Mouse (Mus musculus) MEL (cell line): ENCODE data around the gene Dpysl5. TPM values are rescaled to one million over a fixed set of nuclear protein-coding genes. Genes with fewer than 3 reads are reported as not detected.

ENCODE experiments used
- DNase-seq: peaks from one replicate; pipeline ENCODE4 v3.0.0; 2011; ENCODE audit warnings: low read depth, low spot score
- H3K27ac ChIP-seq: 2 replicates; pipeline ENCODE4 v1.5.1; 2012; ENCODE audit warnings: low read depth, mild to moderate bottlenecking, control low read depth, low read length, moderate library complexity; ENCODE audit not compliant: control insufficient read depth
- H3K27me3 ChIP-seq, 2 experiments: fragments of 150-350 bp in 1 of 2; sonication (generic) in 1 of 2; 2 replicates each; pipeline ENCODE4 v1.6.1; 2012; ENCODE audit warnings: low read length in 2 of 2, mild to moderate bottlenecking in 2 of 2, improper control_type of control experiment in 1 of 2, moderate library complexity in 1 of 2; ENCODE audit not compliant: insufficient read depth in 2 of 2, control insufficient read depth in 1 of 2
- H3K36me3 ChIP-seq, 2 experiments: 2 replicates each; pipeline ENCODE4 v1.6.1; 2012 to 2014; ENCODE audit warnings: low read length in 2 of 2, improper control_type of control experiment in 1 of 2, inconsistent platforms in 1 of 2, mild to moderate bottlenecking in 1 of 2; ENCODE audit not compliant: insufficient read depth in 2 of 2, control insufficient read depth in 1 of 2
- H3K4me1 ChIP-seq, 2 experiments: fragments of 150-350 bp in 1 of 2; sonication (generic) in 1 of 2; 2 replicates each; pipeline ENCODE4 v1.6.1; 2012; ENCODE audit warnings: low read length in 2 of 2, improper control_type of control experiment in 1 of 2, mild to moderate bottlenecking in 1 of 2; ENCODE audit not compliant: insufficient read depth in 2 of 2, control insufficient read depth in 1 of 2
- H3K4me3 ChIP-seq, 2 experiments: fragments of 150-350 bp in 1 of 2; sonication (generic) in 1 of 2; 2 replicates each; pipeline ENCODE4 v1.5.1; 2012; ENCODE audit warnings: low read depth in 2 of 2, low read length in 2 of 2, mild to moderate bottlenecking in 2 of 2, moderate library complexity in 2 of 2, control low read depth in 1 of 2, improper control_type of control experiment in 1 of 2; ENCODE audit not compliant: control insufficient read depth in 1 of 2, insufficient read depth in 1 of 2
- H3K79me2 ChIP-seq: 2 replicates; pipeline ENCODE4 v1.6.1; 2012; ENCODE audit warnings: mild to moderate bottlenecking, low read length, moderate library complexity; ENCODE audit not compliant: control insufficient read depth, poor library complexity, insufficient read depth
- H3K9ac ChIP-seq: 2 replicates; pipeline ENCODE4 v1.6.1; 2012; ENCODE audit warnings: low read depth, mild to moderate bottlenecking, control low read depth, low read length, moderate library complexity; ENCODE audit not compliant: control insufficient read depth, poor library complexity, severe bottlenecking
- H3K9me3 ChIP-seq: fragments of 150-350 bp; sonication (generic); replicated peaks from 2 replicates; pipeline ENCODE4 v1.6.1; 2012; ENCODE audit warnings: mild to moderate bottlenecking, low read length, improper control_type of control experiment, moderate library complexity; ENCODE audit not compliant: insufficient read depth
- BHLHE40 ChIP-seq: IDR thresholded peaks from 2 replicates; pipeline ENCODE4 v1.6.1; 2012; ENCODE audit warnings: low read depth, mild to moderate bottlenecking, inconsistent platforms, low read length, improper control_type of control experiment, borderline replicate concordance
- CHD1 ChIP-seq: IDR thresholded peaks from 2 replicates; pipeline ENCODE4 v1.6.1; 2012; ENCODE audit warnings: low read depth, mild to moderate bottlenecking, inconsistent platforms, low read length, improper control_type of control experiment
- CHD2 ChIP-seq: IDR thresholded peaks from 2 replicates; pipeline ENCODE4 v1.6.1; 2011; ENCODE audit warnings: low read length, improper control_type of control experiment
- CTCF ChIP-seq, 3 experiments: IDR thresholded peaks in 2 of 3; conservative IDR thresholded peaks in 1 of 3; 2 replicates each; pipeline ENCODE4 v1.5.1; 2011 to 2012; ENCODE audit warnings: low read length in 3 of 3, low read depth in 2 of 3, mild to moderate bottlenecking in 2 of 3, improper control_type of control experiment in 1 of 3, inconsistent platforms in 1 of 3, mixed read lengths in 1 of 3, moderate library complexity in 1 of 3; ENCODE audit not compliant: control insufficient read depth in 1 of 3, insufficient read depth in 1 of 3, poor library complexity in 1 of 3, severe bottlenecking in 1 of 3
- ELF1 ChIP-seq: IDR thresholded peaks from 2 replicates; pipeline ENCODE4 v1.6.1; 2014; ENCODE audit warnings: low read depth, mild to moderate bottlenecking, inconsistent platforms, low read length, improper control_type of control experiment, moderate library complexity
- GABPA ChIP-seq: IDR thresholded peaks from 2 replicates; pipeline ENCODE4 v1.6.1; 2012; ENCODE audit warnings: low read depth, mild to moderate bottlenecking, inconsistent platforms, low read length, improper control_type of control experiment, moderate library complexity
- GATA1 ChIP-seq: IDR thresholded peaks from 2 replicates; pipeline ENCODE4 v1.6.1; 2011; ENCODE audit warnings: low read depth, low read length, improper control_type of control experiment
- JUND ChIP-seq: IDR thresholded peaks from 2 replicates; pipeline ENCODE4 v1.6.1; 2011; ENCODE audit warnings: low read depth, mild to moderate bottlenecking, improper control_type of control experiment, low read length
- KAT2A ChIP-seq: conservative IDR thresholded peaks from 2 replicates; pipeline ENCODE4 v1.6.1; 2012; ENCODE audit warnings: low read depth, low read length, improper control_type of control experiment, inconsistent platforms
- MAFK ChIP-seq: IDR thresholded peaks from 2 replicates; pipeline ENCODE4 v1.6.1; 2011; ENCODE audit warnings: low read depth, mild to moderate bottlenecking, low read length, improper control_type of control experiment, borderline replicate concordance
- MAX ChIP-seq: IDR thresholded peaks from 2 replicates; pipeline ENCODE4 v1.6.1; 2011; ENCODE audit warnings: low read length, improper control_type of control experiment
- MAZ ChIP-seq: IDR thresholded peaks from 2 replicates; pipeline ENCODE4 v1.6.1; 2012; ENCODE audit warnings: low read depth, mild to moderate bottlenecking, inconsistent platforms, low read length, improper control_type of control experiment
- MEF2A ChIP-seq: IDR thresholded peaks from 2 replicates; pipeline ENCODE4 v1.6.1; 2014; ENCODE audit warnings: low read depth, mild to moderate bottlenecking, inconsistent platforms, low read length, improper control_type of control experiment; ENCODE audit not compliant: poor library complexity, insufficient replicate concordance, severe bottlenecking; ENCODE audit errors: extremely low read depth
- MYB ChIP-seq: IDR thresholded peaks from 2 replicates; pipeline ENCODE4 v1.6.1; 2011; ENCODE audit warnings: mild to moderate bottlenecking, low read depth, low read length, improper control_type of control experiment
- NELFE ChIP-seq: IDR thresholded peaks from 2 replicates; pipeline ENCODE4 v1.6.1; 2011; ENCODE audit warnings: low read depth, low read length, improper control_type of control experiment
- POLR2AphosphoS2 ChIP-seq: IDR thresholded peaks from 2 replicates; pipeline ENCODE4 v1.6.1; 2011; ENCODE audit warnings: low read length, improper control_type of control experiment
- RCOR1 ChIP-seq: IDR thresholded peaks from 2 replicates; pipeline ENCODE4 v1.6.1; 2012; ENCODE audit warnings: low read depth, mild to moderate bottlenecking, inconsistent platforms, low read length, improper control_type of control experiment
- TAL1 ChIP-seq: IDR thresholded peaks from 2 replicates; pipeline ENCODE4 v1.6.1; 2012; ENCODE audit warnings: mild to moderate bottlenecking, inconsistent platforms, low read length, moderate library complexity, mixed read lengths
- TCF12 ChIP-seq: IDR thresholded peaks from 2 replicates; pipeline ENCODE4 v1.6.1; 2014; ENCODE audit warnings: low read depth, mild to moderate bottlenecking, inconsistent platforms, low read length, improper control_type of control experiment, moderate library complexity
- USF1 ChIP-seq: IDR thresholded peaks from 2 replicates; pipeline ENCODE4 v1.6.1; 2014; ENCODE audit warnings: low read depth, mild to moderate bottlenecking, inconsistent platforms, low read length, improper control_type of control experiment, moderate library complexity
- ZC3H11A ChIP-seq: IDR thresholded peaks from 2 replicates; pipeline ENCODE4 v1.6.1; 2012; ENCODE audit warnings: low read depth, mild to moderate bottlenecking, inconsistent platforms, low read length, improper control_type of control experiment
- ZMIZ1 ChIP-seq: IDR thresholded peaks from 2 replicates; pipeline ENCODE4 v1.6.1; 2012; ENCODE audit warnings: low read depth, mild to moderate bottlenecking, inconsistent platforms, low read length, improper control_type of control experiment, moderate library complexity
- polyA plus RNA-seq, 2 experiments: library from polyadenylated mRNA; stranded (reverse) in 1 of 2; unstranded in 1 of 2; fragments of >175 nt in 1 of 2; fragments of >200 nt in 1 of 2; gene quantifications; 2 replicates each; pipeline versions ENCODE4 v1.2.1 to v1.2.4; 2012; ENCODE audit warnings: low replicate concordance in 2 of 2, low read depth in 1 of 2; ENCODE audit not compliant: insufficient read length in 2 of 2, insufficient read depth in 1 of 2, missing spikeins in 1 of 2
- total RNA-seq: library from RNA; depleted of rRNA; stranded (reverse); fragments of 300-350 nt; gene quantifications from 2 replicates; pipeline ENCODE4 v1.2.3, GENCODE M21; 2012

Dpysl5 gene
- total and polyA plus RNA-seq, 3 experiments, result not detected

DNA sequence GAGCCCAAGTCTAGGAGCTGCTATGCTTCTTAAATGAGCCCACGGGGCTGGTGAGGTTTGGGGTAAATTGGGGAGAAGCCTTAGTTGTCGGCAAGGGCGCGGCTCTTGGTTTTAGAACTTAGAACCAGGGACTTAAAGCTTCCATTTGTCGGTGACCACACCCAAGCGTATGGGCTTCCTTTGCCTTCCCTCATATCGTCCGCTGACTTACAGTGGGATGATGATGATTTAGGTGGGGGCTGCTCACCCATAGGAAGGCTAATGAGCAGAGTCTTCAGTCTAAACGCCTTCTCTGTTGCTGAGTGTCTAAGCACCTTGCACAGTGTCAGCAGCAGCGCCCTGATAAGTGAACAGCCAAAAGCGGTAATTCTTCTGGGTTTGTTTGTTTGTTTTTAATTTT lies 2.3 kb downstream of the Dpysl5 start:
- TF ChIP-seq POLR2AphosphoS2 (no peak), RCOR1 (no peak), ZMIZ1 (no peak), CHD1 (no peak), GATA1 (no peak), MAZ (no peak), MYB (no peak), ZC3H11A (no peak), TAL1 (no peak), BHLHE40 (no peak), CHD2 (no peak), CTCF (IDR thresholded peaks at IDR 0.05 in 2 of 3, conservative IDR thresholded peaks at IDR 0.05 in 1 of 3; ENCODE audit: control insufficient read depth in 1 of 3, insufficient read depth in 1 of 3, low read depth in 2 of 3, low read length in 3 of 3, poor library complexity in 1 of 3, severe bottlenecking in 1 of 3) (no peak), MEF2A (no peak), GABPA (no peak), NELFE (no peak), ELF1 (no peak), USF1 (no peak), KAT2A (no peak)
- TF ChIP-seq, all 39 proteins: peak for 0
- DNase-seq, result no peak
- H3K27ac ChIP-seq, result no peak overlapping the region
- H3K27me3 ChIP-seq, result peaks cover 8 to 10% of the 10 kb centered on the region in 2 experiments
- H3K9ac ChIP-seq, result no peak overlapping the region
- no peak overlapping the region for H3K4me3 ChIP-seq
- no peaks in the 10 kb centered on the region for H3K36me3 ChIP-seq
- H3K79me2 ChIP-seq, result no peaks in the 10 kb centered on the region
- H3K4me1 ChIP-seq, result no peaks in the 10 kb centered on the region
- no peaks in the 10 kb centered on the region for H3K9me3 ChIP-seq

DNA sequence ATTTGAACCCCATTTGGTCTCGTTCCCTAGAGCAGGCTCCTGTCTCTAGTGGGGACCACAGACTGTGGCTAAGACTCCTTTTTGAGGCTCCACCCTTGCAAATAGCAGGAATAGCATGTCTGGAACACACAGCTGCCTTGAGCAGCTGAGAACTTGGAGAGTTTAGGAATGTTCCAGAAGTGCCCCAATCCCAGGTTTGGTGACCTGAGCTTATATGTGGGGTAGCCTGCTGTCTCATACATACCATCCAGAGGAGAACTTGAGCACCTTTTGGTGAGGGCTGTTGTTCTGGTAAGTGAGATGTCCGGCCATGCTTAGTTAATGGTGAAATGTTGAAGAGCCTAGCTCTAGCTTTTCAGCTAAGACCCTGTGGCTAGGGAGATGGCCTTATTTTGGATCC lies 4.9 kb downstream of the Dpysl5 start:
- no peaks in the 10 kb centered on the region for H3K36me3 ChIP-seq
- no peak for DNase-seq
- H3K9me3 ChIP-seq, result no peaks in the 10 kb centered on the region
- H3K9ac ChIP-seq, result no peak overlapping the region
- no peak overlapping the region for H3K27ac ChIP-seq
- peaks cover 8 to 9% of the 10 kb centered on the region in 2 experiments for H3K27me3 ChIP-seq
- no peak overlapping the region for H3K4me3 ChIP-seq
- H3K79me2 ChIP-seq, result no peaks in the 10 kb centered on the region
- H3K4me1 ChIP-seq, result no peaks in the 10 kb centered on the region
- TF ChIP-seq MAFK (no peak), MAZ (no peak), JUND (no peak), TCF12 (no peak), MAX (no peak)
